Mouse (Mus musculus) hindbrain, embryonic 11.5 days (tissue): ENCODE measurements around the gene Ttc30a2. TPM values are rescaled to one million over a fixed set of nuclear protein-coding genes. Genes with fewer than 3 reads are reported as not detected.
"Not testable (repeated sequence)": the region's sequence is repeated elsewhere in the genome, so short reads cannot be mapped to it uniquely, and the experiment has no call there.

Source experiments
- ATAC-seq: fragments of 200-750 bp; cut with Nextera tagmentation; 2 replicates; pipeline ENCODE4 v1.8.0; 2017; ENCODE audit warnings: mild to moderate bottlenecking, moderate TSS enrichment, moderate library complexity; ENCODE audit not compliant: low FRiP score
- DNase-seq: peaks from one replicate; pipeline ENCODE4 v3.0.0-alpha.2; 2015; ENCODE audit warnings: low spot score
- H3K27ac ChIP-seq: fragments of 300-500 bp; sonication (generic); 2 replicates; pipeline ENCODE4 v1.5.1; 2014; ENCODE audit warnings: mild to moderate bottlenecking, low read depth, low read length
- H3K27me3 ChIP-seq: fragments of 300-500 bp; sonication (generic); 2 replicates; pipeline ENCODE4 v1.6.1; 2014; ENCODE audit warnings: mild to moderate bottlenecking, low read length, moderate library complexity, mixed read lengths; ENCODE audit not compliant: control insufficient read depth, insufficient read depth
- H3K36me3 ChIP-seq: fragments of 300-500 bp; sonication (generic); 2 replicates; pipeline ENCODE4 v1.6.1; 2014; ENCODE audit warnings: mild to moderate bottlenecking, low read length, moderate library complexity, mixed read lengths; ENCODE audit not compliant: control insufficient read depth, insufficient read depth
- H3K4me1 ChIP-seq: fragments of 300-500 bp; sonication (generic); replicated peaks from 2 replicates; pipeline ENCODE4 v1.6.1; 2014; ENCODE audit warnings: low read length, mixed read lengths; ENCODE audit not compliant: control insufficient read depth, insufficient read depth
- H3K4me2 ChIP-seq: fragments of 300-500 bp; sonication (generic); replicated peaks from 2 replicates; pipeline ENCODE4 v1.6.1; 2014; ENCODE audit warnings: mild to moderate bottlenecking, low read depth, low read length
- H3K4me3 ChIP-seq: fragments of 300-500 bp; sonication (generic); 2 replicates; pipeline ENCODE4 v1.5.1; 2014; ENCODE audit warnings: low read depth, low read length
- H3K9ac ChIP-seq: fragments of 300-500 bp; sonication (generic); 2 replicates; pipeline ENCODE4 v1.6.1; 2014; ENCODE audit warnings: low read depth, low read length
- H3K9me3 ChIP-seq: fragments of 300-500 bp; sonication (generic); 2 replicates; pipeline ENCODE4 v1.6.1; 2016; ENCODE audit warnings: low read length; ENCODE audit not compliant: control insufficient read depth
- WGBS: fragments of 180-500 bp; shearing (Covaris S2); extraction: QIAGEN DNeasy Blood & Tissue Kit; methylation state at CpG from one replicate; pipeline ENCODE4 v1.1.7; 2014; 5-methylcytosine and 5-hydroxymethylcytosine counted together
- polyA plus RNA-seq: library from polyadenylated mRNA; unstranded; fragments of >200 nt; fragmentation: Nextera tagmentation; extraction: Ambion mirVana; gene quantifications from 2 replicates; pipeline ENCODE4 v1.2.1, GENCODE M21; 2014

Gene Ttc30a2
- polyA plus RNA-seq, 1 experiment from 2014 or later: 1.2 TPM

GRCm38 (mm10) chr2:75953320-75953719 is 24.6 kb downstream of the Ttc30a2 start:
- H3K4me3 ChIP-seq: no peak overlapping the region
- H3K27me3 ChIP-seq: no peaks in the 10 kb centered on the region
- DNase-seq (no peak), ATAC-seq (no peak)
- H3K36me3 ChIP-seq: no peaks in the 10 kb centered on the region
- H3K9ac ChIP-seq: no peak overlapping the region
- no peaks in the 10 kb centered on the region for H3K9me3 ChIP-seq
- WGBS: 91% methylated on average over 5 of the region's 5 CpGs
- H3K4me1 ChIP-seq: no peaks in the 10 kb centered on the region
- H3K4me2 ChIP-seq: no peak overlapping the region
- no peak overlapping the region for H3K27ac ChIP-seq

GRCm38 (mm10) chr2:75950685-75951084 is 27.3 kb downstream of the Ttc30a2 start:
- H3K9me3 ChIP-seq: no peaks in the 10 kb centered on the region
- no peak overlapping the region for H3K4me2 ChIP-seq
- DNase-seq (no peak), ATAC-seq (no peak)
- WGBS: 86% methylated on average over 8 of the region's 8 CpGs
- H3K9ac ChIP-seq: no peak overlapping the region
- no peaks in the 10 kb centered on the region for H3K27me3 ChIP-seq
- H3K4me1 ChIP-seq: no peaks in the 10 kb centered on the region
- H3K4me3 ChIP-seq: no peak overlapping the region
- no peak overlapping the region for H3K27ac ChIP-seq
- no peaks in the 10 kb centered on the region for H3K36me3 ChIP-seq

- Histone ChIP-seq H3K9me3 (no peaks in the 10 kb centered on the region), H3K4me2 (peak within 1 kb of the TSS; percentile 53), H3K4me1 (no peaks in the 10 kb centered on the region), H3K27ac (no peak within 1 kb of the TSS), H3K36me3 (no peaks in the 10 kb centered on the region), H3K27me3 (no peaks in the 10 kb centered on the region), H3K9ac (peak within 1 kb of the TSS; percentile 53), H3K4me3 (peak within 1 kb of the TSS; percentile 54)
- peak; percentile 91 for ATAC-seq
- DNase-seq: peak; percentile 89
- WGBS: 4% methylated on average over 38 of the region's 42 CpGs
Observed at GRCm38 (mm10) chr2:75938117-75939063, 39.6 kb downstream of the Ttc30a2 start, which contains the start of gene Ttc30b. TSS of gene Ttc30b (minus strand) at chr2:75938585.

- H3K36me3 ChIP-seq, DNase-seq, H3K27ac ChIP-seq, H3K9me3 ChIP-seq, H3K9ac ChIP-seq, H3K27me3 ChIP-seq, H3K4me1 ChIP-seq: not testable (repeated sequence)
- H3K4me2 ChIP-seq: peak overlapping the region; percentile 37
- ATAC-seq: peak; percentile 70
- H3K4me3 ChIP-seq: peak overlapping the region; percentile 54
- WGBS: 69% methylated on average over 14 of the region's 17 CpGs
Observed at GRCm38 (mm10) chr2:75937520-75938116, 40.4 kb downstream of the Ttc30a2 start.

GRCm38 (mm10) chr2:75936685-75937084 is 41.3 kb downstream of the Ttc30a2 start:
- DNase-seq, H3K27ac ChIP-seq, H3K36me3 ChIP-seq, H3K9me3 ChIP-seq, ATAC-seq, H3K27me3 ChIP-seq, H3K9ac ChIP-seq, H3K4me3 ChIP-seq, H3K4me2 ChIP-seq, H3K4me1 ChIP-seq: not testable (repeated sequence)
- WGBS: 92% methylated on average over 2 of the region's 2 CpGs

- H3K36me3 ChIP-seq: no peaks in the 10 kb centered on the region
- no peak overlapping the region for H3K4me2 ChIP-seq
- H3K9me3 ChIP-seq: no peaks in the 10 kb centered on the region
- DNase-seq: no peak
- WGBS: 54% methylated on average over 7 of the region's 7 CpGs
- no peaks in the 10 kb centered on the region for H3K4me1 ChIP-seq
- no peaks in the 10 kb centered on the region for H3K27me3 ChIP-seq
- no peak overlapping the region for H3K27ac ChIP-seq
- H3K9ac ChIP-seq: no peak overlapping the region
- no peak for ATAC-seq
- H3K4me3 ChIP-seq: no peak overlapping the region
Observed at GRCm38 (mm10) chr2:75933541-75933940, 44.4 kb downstream of the Ttc30a2 start.

GRCm38 (mm10) chr2:75930941-75931340 is 47.0 kb downstream of the Ttc30a2 start:
- DNase-seq: no peak
- Histone ChIP-seq H3K4me1 (no peaks in the 10 kb centered on the region), H3K9me3 (no peaks in the 10 kb centered on the region), H3K36me3 (no peaks in the 10 kb centered on the region), H3K27ac (no peak overlapping the region), H3K4me3 (no peak overlapping the region), H3K4me2 (no peak overlapping the region), H3K9ac (no peak overlapping the region), H3K27me3 (no peaks in the 10 kb centered on the region)
- no peak for ATAC-seq
- WGBS: 94% methylated on average over 2 of the region's 2 CpGs

GRCm38 (mm10) chr2:75929786-75930444 is 48.1 kb downstream of the Ttc30a2 start:
- Histone ChIP-seq H3K4me1 (no peaks in the 10 kb centered on the region), H3K9me3 (no peaks in the 10 kb centered on the region), H3K9ac (no peak overlapping the region), H3K4me2 (no peak overlapping the region), H3K27me3 (no peaks in the 10 kb centered on the region), H3K27ac (no peak overlapping the region), H3K36me3 (no peaks in the 10 kb centered on the region), H3K4me3 (no peak overlapping the region)
- DNase-seq (no peak), ATAC-seq (no peak)
- 93% methylated on average over 6 of the region's 6 CpGs for WGBS
